Mouse (Mus musculus) bone marrow, adult 2 months (tissue): ENCODE results near the gene Akt2. TPM values are rescaled to one million over a fixed set of nuclear protein-coding genes. Genes with fewer than 3 reads are reported as not detected.

Experiments used
- H3K27ac ChIP-seq: fragments of 200-500 bp; 2 replicates; pipeline ENCODE4 v1.5.1; 2012; ENCODE audit warnings: low read depth, mild to moderate bottlenecking, control low read depth, inconsistent platforms, low read length; ENCODE audit not compliant: control insufficient read depth, poor library complexity, insufficient read depth
- H3K4me1 ChIP-seq: fragments of 200-500 bp; 2 replicates; pipeline ENCODE4 v1.6.1; 2011; ENCODE audit warnings: low read length; ENCODE audit not compliant: control insufficient read depth, insufficient read depth
- H3K4me3 ChIP-seq: fragments of 200-500 bp; replicated peaks from 2 replicates; pipeline ENCODE3; 2011; ENCODE audit warnings: mild to moderate bottlenecking, low read depth, low read length, control low read depth; ENCODE audit not compliant: control insufficient read depth
- CTCF ChIP-seq: fragments of 200-500 bp; IDR thresholded peaks from 2 replicates; pipeline ENCODE4 v1.5.1; 2011; ENCODE audit warnings: low read length, control low read depth; ENCODE audit not compliant: control insufficient read depth, insufficient read depth
- POLR2A ChIP-seq: fragments of 200-500 bp; IDR thresholded peaks from 2 replicates; pipeline ENCODE4 v1.6.1; 2011; ENCODE audit warnings: low read depth, mild to moderate bottlenecking, control low read depth, low read length, borderline replicate concordance; ENCODE audit not compliant: control insufficient read depth
- WGBS: fragments of 180-500 bp; shearing (Covaris S2); methylation state at CpG from one replicate; pipeline ENCODE4 v1.1.7; 2018; 5-methylcytosine and 5-hydroxymethylcytosine counted together
- polyA plus RNA-seq: library from polyadenylated mRNA; stranded (reverse); fragments of >200 nt; gene quantifications from 2 replicates; pipeline ENCODE4 v1.2.4, GENCODE M21; 2011; ENCODE audit warnings: low replicate concordance; ENCODE audit not compliant: missing spikeins, insufficient read depth, insufficient read length

Gene Akt2
- polyA plus RNA-seq, 1 experiment: 71.2 TPM

- TF ChIP-seq CTCF (no peak), POLR2A (no peak)
- Histone ChIP-seq H3K4me1 (peaks cover 7% of the 10 kb centered on the region), H3K4me3 (no peak overlapping the region), H3K27ac (0 out of 2 replicates have a peak overlapping the region, but pooled peaks have one; percentile 14)
- WGBS: 62% methylated on average over 10 of the region's 10 CpGs
Observed at GRCm38 (mm10) chr7:27596586-27597503, 5.5 kb downstream of the Akt2 start.

GRCm38 (mm10) chr7:27598053-27598452 is 6.7 kb downstream of the Akt2 start:
- Histone ChIP-seq H3K4me3 (no peak overlapping the region), H3K4me1 (peaks cover 4% of the 10 kb centered on the region), H3K27ac (no peak overlapping the region)
- 90% methylated on average over 7 of the region's 7 CpGs for WGBS
- TF ChIP-seq POLR2A (no peak), CTCF (no peak)

- 60% methylated on average over 4 of the region's 4 CpGs for WGBS
- Histone ChIP-seq H3K4me3 (no peak overlapping the region), H3K4me1 (peaks cover 6% of the 10 kb centered on the region), H3K27ac (no peak overlapping the region)
- TF ChIP-seq CTCF (no peak), POLR2A (no peak)
Observed at GRCm38 (mm10) chr7:27601628-27602027, 10.3 kb downstream of the Akt2 start.

GRCm38 (mm10) chr7:27602161-27602560 is 10.8 kb downstream of the Akt2 start:
- H3K4me1 ChIP-seq: peaks cover 7% of the 10 kb centered on the region
- H3K4me3 ChIP-seq: no peak overlapping the region
- 79% methylated on average over 2 of the region's 2 CpGs for WGBS
- no peak overlapping the region for H3K27ac ChIP-seq
- TF ChIP-seq CTCF: no peak
- TF ChIP-seq POLR2A: no peak

- Histone ChIP-seq H3K27ac (no peak overlapping the region), H3K4me3 (no peak overlapping the region), H3K4me1 (peaks cover 10% of the 10 kb centered on the region)
- 9% methylated on average over 7 of the region's 7 CpGs for WGBS
- TF ChIP-seq POLR2A: no peak
- no peak for TF ChIP-seq CTCF
Observed at GRCm38 (mm10) chr7:27602835-27603234, 11.5 kb downstream of the Akt2 start.

- H3K27ac ChIP-seq: no peak overlapping the region; the same call in 1 of the 2 replicates
- H3K4me3 ChIP-seq: no peak overlapping the region
- peaks cover 10% of the 10 kb centered on the region for H3K4me1 ChIP-seq
- no peak for TF ChIP-seq CTCF
- TF ChIP-seq POLR2A: no peak
- WGBS: 39% methylated on average over 5 of the region's 5 CpGs
Observed at GRCm38 (mm10) chr7:27604661-27605348, 13.5 kb downstream of the Akt2 start.

- WGBS: 49% methylated on average over 9 of the region's 9 CpGs
- H3K27ac ChIP-seq: no peak overlapping the region
- peaks cover 8% of the 10 kb centered on the region for H3K4me1 ChIP-seq
- no peak overlapping the region for H3K4me3 ChIP-seq
- TF ChIP-seq POLR2A (no peak), CTCF (no peak)
Observed at GRCm38 (mm10) chr7:27605499-27606285, 14.3 kb downstream of the Akt2 start.

GRCm38 (mm10) chr7:27606481-27607254 is 15.3 kb downstream of the Akt2 start:
- H3K4me3 ChIP-seq: no peak overlapping the region
- TF ChIP-seq POLR2A: no peak
- TF ChIP-seq CTCF: no peak
- WGBS: 56% methylated on average over 10 of the region's 10 CpGs
- no peak overlapping the region for H3K27ac ChIP-seq
- peaks cover 8% of the 10 kb centered on the region for H3K4me1 ChIP-seq
